Mouse (Mus musculus) heart, postnatal 14 days (tissue): ENCODE measurements at regions not wholly inside any gene's neighbourhood (a gene's known extent, or its start where the extent isn't known, plus 50 kb on each side); places are given as distances from the start of the nearest gene placed in this dataset.
A peak's percentile ranks its signal among the peaks of the same experiment; 100 is the strongest.

ENCODE experiments used
- DNase-seq, 2 experiments: peaks; one replicate each; pipeline ENCODE4 v3.0.0; 2021 to 2022
- intact Hi-C: fragments of 180-260 bp; cut with DNase I; formaldehyde crosslinking; loops from one replicate; pipeline ENCODE4 v1.15.1; 2025

- intact Hi-C loops, result no loop called here
- no peak for DNase-seq
Observed at GRCm38 (mm10) chr1:193732113-193732512, 362.0 kb upstream of the Camk1g start.

- intact Hi-C loops, result no loop called here
- no peak for DNase-seq
Observed at GRCm38 (mm10) chr1:193721850-193722249, 351.8 kb upstream of the Camk1g start.

DNA sequence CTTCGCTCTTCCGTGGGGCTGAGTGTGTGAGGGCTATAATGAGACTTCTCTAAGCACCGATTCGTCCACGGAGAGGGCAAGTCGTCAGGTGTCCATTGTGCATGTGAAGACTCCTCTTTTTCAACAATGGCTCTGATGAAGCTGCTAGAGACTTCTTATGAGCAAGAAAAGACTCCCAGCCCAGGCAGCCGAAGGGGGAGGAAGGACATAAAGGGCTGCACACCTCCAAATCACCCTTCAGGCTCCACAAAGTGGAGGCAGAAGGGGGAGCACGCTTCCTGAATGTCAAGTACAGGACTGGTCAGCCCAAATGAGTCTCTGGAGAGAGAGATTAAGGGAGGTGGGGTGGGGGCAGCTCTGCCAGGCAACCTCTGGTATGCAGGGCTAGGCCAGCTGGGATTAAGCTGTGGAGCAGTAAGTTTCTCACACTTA is 350.3 kb upstream of the Camk1g start:
- no peak for DNase-seq
- intact Hi-C loops, result no loop called here

GRCm38 (mm10) chr1:193715328-193715727 is 345.2 kb upstream of the Camk1g start:
- intact Hi-C loops, result no loop called here
- no peak for DNase-seq

DNA sequence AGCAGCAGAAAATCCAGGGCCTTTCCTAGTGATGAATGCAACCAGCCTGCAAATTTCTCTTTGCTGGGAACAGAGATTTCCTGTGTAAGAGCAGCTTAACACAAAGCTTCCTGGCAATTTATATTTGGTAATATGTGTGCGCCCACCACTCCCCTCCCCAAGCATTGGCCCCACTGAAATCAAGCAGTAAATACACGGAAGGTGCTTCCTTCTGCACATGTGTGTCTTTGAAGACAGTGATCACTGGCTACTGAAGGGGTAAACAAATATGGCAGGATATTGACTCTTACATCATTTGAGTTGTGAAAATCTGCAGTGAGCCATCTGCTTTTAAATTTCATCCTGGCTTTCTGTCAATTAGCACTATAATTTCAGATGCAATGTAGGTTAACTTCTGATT is 344.5 kb upstream of the Camk1g start:
- intact Hi-C loops, result no loop called here
- DNase-seq, result no peak

- DNase-seq, result no peak
- intact Hi-C loops, result no loop called here
Observed at GRCm38 (mm10) chr1:193705205-193705604, 335.1 kb upstream of the Camk1g start.

DNA sequence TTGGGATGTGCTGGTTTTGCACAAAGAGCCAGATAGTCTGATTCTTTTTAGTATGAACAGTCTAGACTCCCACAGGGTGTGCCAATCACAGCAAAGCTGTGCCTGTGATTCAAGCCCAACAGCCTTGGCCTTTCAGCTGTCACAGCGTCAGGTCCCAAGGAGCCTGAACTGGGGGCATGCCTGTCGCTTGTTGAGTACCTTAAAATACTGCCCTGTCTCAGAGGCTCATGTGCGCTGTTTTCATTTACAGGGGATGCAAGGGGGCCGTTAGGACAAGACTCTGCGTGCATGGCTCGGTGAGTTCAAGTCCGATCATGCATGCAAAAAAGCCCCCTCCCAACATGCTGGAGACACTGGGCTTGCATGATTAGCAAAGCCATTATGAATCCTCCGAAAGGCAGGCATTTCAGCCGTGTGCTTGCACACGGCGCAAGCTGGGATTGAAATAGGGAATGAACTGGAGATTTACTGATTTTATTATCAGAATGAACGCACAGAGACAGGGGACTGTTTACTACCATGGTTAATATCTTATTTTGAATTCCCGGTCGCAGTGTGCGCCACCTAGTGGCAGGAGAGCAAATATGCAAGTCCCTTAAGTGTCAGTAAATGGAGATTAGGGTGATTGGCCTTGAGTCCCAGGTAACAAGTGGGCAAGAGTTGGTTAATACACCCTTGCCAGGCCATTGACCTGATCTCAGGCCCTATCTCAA is 332.8 kb upstream of the Camk1g start:
- DNase-seq, result peak; percentile 61 to 66
- intact Hi-C loops, result loop anchor here (2.0 to 5.0 kb wide), 3 partner anchors 126 to 316 kb away; no protein-coding TSS in a partner anchor

- no peak for DNase-seq
- intact Hi-C loops, result loop anchor here (5.0 kb wide), 2 partner anchors 123 to 253 kb away; no protein-coding TSS in a partner anchor
Observed at GRCm38 (mm10) chr1:193700217-193700616, 330.1 kb upstream of the Camk1g start.

DNA sequence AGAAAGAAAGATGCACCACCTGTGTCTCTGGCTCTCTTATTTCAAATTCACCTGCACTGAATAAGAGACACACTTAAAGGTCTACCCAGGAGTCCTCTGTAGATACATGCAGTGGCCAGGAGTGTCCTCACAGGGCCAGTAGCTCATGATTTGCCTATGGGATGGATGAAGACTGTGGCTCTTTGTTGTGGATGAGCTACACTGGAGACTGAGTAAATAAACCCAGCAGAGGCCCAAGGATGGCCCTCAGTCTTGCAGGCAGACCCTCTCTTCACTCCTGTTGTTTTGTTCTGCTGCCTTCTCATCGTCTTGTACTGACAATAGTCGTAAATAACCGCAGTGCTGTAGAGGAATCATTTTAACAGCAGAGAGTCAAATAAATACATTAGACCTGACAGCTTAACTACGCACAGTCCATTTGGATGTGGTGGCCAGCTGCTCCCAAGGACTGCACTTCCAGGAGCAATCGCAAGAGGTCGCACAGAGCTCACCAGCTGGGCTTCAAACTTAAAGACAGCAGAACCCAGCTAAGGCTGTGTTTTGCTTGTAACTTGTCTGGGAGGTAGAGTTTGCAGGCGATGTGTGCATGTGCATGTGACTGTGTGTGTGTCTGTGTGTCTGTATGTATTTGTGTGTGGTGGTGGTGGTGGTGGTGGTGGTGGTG is 328.6 kb upstream of the Camk1g start:
- intact Hi-C loops, result no loop called here
- peak; percentile 66 to 82 for DNase-seq

GRCm38 (mm10) chr1:193697857-193698256 is 327.8 kb upstream of the Camk1g start:
- no peak for DNase-seq
- intact Hi-C loops, result no loop called here

- intact Hi-C loops, result no loop called here
- peak in 1 of 2 experiments; percentile 5 for DNase-seq
Observed at GRCm38 (mm10) chr1:193697001-193697400, 326.9 kb upstream of the Camk1g start.

DNA sequence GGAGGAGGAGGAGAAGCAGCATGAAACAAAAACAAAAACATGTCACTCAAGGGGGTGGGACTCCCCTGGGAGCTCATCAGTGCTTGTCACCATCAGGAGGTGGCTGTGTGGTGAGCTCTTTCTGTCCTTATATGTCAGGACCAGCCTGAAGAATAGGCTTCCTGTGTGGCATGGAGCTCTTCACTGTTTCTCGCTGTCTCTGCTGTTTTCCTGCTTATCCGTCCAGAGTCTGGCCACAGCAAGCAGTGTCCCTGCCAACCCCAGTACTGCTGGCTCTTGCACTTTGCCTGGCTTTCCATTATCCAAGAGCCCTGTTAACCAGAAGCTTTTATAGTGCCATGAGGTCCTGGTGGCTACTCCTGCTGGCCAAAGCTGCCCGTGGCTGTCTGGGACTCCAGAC is 322.9 kb upstream of the Camk1g start:
- peak in 1 of 2 experiments; percentile 20 for DNase-seq
- intact Hi-C loops, result loop anchor here (5.0 kb wide), 1 partner anchor 446 kb away; no protein-coding TSS in a partner anchor

DNA sequence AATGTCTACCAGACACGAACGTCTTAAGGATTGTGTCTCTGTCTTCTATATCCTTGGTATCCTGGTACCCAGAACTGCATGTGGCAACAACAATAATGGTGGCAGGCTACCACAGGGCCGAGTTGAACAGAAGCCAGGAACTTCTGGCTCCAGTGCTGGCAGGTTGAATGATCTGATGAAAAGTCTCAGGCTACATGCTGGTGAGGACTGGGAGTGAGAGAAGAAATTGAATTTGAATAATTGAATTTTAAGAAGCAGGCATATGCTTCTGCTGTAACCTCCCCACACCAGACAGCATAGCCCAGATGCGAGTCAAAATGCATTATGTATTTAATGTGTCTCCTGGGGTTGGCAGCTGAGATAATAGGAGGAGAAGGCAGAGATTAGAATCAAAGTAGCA is 319.5 kb upstream of the Camk1g start:
- intact Hi-C loops, result no loop called here
- no peak for DNase-seq

DNA sequence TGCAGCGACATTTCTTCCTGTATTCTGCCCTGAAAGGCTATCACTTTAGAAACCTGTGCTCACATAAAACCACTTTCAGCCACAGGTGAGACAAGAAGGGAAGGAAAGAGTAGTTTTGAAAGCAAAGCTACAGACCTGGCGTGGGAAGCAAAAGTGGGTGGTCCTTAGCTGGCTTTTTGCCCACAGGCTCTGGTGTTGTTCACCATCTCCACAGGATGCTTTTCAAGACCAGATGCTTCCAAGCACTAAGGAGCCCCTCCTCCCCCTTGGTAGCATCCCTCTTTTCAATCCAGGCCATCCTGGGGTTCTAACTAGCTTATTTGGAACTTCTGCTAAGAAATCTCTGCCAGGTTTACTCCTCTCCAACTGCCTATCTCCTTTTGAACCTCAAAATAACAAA is 312.8 kb upstream of the Camk1g start:
- DNase-seq, result no peak
- intact Hi-C loops, result no loop called here

DNA sequence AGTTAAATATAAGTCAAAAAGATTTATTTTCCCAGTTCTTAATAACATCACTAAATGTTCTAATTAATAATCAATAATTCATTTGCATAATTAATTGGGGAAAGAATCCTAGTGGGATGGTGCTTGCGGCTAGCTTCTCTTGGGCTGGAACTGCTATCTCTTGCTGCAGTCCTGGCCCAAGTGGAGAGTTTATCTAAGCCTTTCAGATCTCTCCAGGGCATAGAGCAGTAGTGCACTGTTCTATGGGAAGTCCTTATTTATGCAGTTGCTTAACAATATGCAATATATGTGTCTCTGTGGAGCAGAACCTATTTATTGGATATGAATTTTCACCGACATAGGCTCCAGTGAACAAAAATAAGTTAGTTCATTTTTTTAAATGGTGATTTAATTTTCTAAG is 308.4 kb upstream of the Camk1g start:
- no peak for DNase-seq
- intact Hi-C loops, result no loop called here

- intact Hi-C loops, result loop anchor here (5.0 kb wide), 1 partner anchor 96 kb away; no protein-coding TSS in a partner anchor
- DNase-seq, result peak; percentile 24 to 47
Observed at GRCm38 (mm10) chr1:193673236-193673830, 303.2 kb upstream of the Camk1g start.

DNA sequence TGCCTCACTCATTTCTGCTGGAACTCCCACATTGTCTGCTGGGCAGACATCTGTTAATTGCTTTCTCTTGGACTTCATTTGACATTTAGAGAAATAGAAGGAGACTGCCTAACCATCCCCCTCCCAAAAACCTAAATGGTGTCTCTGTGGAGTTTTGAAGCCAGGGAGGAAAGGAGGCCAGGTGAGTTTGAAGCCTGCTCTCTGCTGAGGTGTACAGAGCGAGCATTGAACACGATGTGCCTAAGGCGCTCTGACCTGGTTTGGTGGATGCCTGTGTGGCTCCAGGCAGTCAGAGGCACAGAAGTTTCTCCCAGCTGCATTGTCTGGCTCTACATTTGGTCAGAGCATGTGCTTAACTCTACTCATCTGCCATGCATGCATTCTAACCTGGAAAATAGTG is 302.6 kb upstream of the Camk1g start:
- intact Hi-C loops, result loop anchor here (5.0 kb wide), 1 partner anchor 95 kb away; no protein-coding TSS in a partner anchor
- DNase-seq, result no peak

GRCm38 (mm10) chr1:193671816-193672254 is 301.7 kb upstream of the Camk1g start:
- intact Hi-C loops, result loop anchor here (5.0 kb wide), 1 partner anchor 95 kb away; no protein-coding TSS in a partner anchor
- DNase-seq, result no peak

- no peak for DNase-seq
- intact Hi-C loops, result loop anchor here (5.0 kb wide), 1 partner anchor 94 kb away; no protein-coding TSS in a partner anchor
Observed at GRCm38 (mm10) chr1:193671046-193671445, 300.9 kb upstream of the Camk1g start.

- DNase-seq, result no peak
- intact Hi-C loops, result loop anchor here (5.0 kb wide), 1 partner anchor 93 kb away; no protein-coding TSS in a partner anchor
Observed at GRCm38 (mm10) chr1:193670008-193670407, 299.9 kb upstream of the Camk1g start.

DNA sequence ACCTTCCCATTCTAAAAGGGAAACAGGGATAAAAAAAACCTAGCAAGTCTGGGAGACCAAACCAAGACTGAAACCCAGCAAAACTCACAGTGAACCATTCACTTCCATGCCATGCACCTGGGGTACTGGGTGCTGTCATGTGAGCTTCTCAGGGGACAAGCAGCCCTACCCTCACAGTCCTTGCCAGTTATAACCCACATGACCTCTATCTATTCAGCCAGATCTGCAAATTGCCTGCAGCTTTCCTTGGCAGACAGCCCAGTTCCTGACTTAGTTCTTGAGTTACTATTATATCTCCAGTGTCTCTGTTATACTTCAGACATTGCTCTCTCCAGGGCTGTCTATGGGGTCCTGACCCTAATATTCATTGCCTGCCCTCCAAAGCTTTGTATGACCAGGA is 298.7 kb upstream of the Camk1g start:
- intact Hi-C loops, result no loop called here
- peak; percentile 38 to 53 for DNase-seq
